Mouse (Mus musculus): ENCODE measurements around the gene Mthfs.
"Not testable (repeated sequence)": the region's sequence is repeated elsewhere in the genome, so short reads cannot be mapped to it uniquely, and the experiment has no call there.

Gene Mthfs

DNA sequence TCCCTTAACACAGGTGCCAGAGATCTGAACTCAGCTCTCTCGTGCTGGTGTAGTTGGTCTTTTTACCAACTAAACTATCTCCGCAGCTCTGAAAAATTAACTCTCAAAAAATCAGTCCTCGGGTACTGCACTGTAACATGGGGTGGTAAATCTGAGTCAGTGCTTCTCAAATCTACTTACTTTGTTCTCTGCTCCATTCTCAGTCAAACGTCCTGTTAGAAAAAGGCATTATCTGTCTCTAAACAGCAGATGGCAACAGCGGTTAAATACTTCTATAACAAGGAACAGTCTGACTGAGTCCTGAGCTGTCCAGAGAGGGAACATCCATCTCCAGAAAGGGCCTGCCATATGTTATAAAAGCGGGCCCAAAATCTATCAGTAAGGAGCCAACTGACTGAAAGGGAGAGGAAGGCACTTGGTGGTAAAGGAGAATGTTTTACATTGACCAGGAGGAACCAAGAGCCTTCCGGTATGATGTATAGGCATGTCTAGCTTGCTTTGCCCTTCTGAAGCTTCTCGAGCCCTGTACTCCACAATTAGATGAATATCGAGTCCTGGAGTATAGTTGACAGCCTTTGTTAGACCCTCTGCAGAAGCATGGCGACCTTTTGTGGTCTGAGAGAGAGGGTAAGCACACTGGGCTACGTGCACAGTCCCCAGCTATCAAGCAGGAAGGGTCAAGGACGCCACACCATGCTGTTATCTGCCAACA lies at the start of gene Mthfs:
Gene Mthfs (plus strand): TSS at position 324 of the 712 bp plus-strand sequence.
- in situ Hi-C loops (cut with MboI, MseI): loop anchor here (25.0 kb wide), 1 partner anchor 877 kb away; no protein-coding TSS in a partner anchor

DNA sequence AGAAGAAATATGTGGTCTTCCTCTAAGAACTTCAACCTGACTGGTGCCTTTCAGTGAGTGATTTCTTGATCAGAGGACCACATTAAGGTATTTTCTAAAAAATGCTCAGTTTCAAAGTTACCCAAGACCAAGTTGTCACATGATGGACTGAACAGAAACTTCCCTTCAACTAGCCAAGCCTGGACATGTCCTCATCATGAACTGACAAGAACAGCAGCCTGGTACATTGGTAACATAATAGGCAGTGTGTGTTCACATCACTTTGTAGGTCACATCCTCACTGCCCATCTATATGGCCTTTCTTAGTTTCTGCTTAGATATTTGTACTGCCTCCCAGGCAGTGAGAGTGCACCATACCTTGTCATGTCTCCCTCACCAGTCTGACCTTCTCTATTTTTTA lies 37.9 kb upstream of the Mthfs start:
- in situ Hi-C loops (cut with MboI, MseI): loop anchor here (5.0 to 10.0 kb wide), 2 partner anchors 240 to 502 kb away; no protein-coding TSS in a partner anchor

DNA sequence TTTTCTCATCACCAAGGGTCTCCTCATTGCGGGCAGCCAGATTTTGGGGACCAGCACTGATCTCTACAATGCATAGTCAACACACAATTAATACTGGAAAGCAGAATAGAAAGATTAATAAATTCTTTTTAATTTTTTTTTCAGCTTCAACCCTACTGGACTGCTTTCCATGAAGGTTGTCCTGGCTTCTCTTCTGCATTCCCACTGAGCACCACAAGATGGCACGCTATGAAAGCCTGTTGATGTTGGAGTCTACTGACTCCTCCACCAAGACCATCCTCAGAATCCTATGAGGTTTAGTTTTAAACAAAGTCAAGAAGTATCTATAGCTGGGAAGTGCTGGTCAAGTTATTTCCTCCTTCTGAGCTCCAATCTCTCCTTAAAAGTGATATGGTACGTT lies 31.6 kb upstream of the Mthfs start:
- in situ Hi-C loops (cut with MboI, MseI): loop anchor here (10.0 kb wide), 1 partner anchor 496 kb away; no protein-coding TSS in a partner anchor

DNA sequence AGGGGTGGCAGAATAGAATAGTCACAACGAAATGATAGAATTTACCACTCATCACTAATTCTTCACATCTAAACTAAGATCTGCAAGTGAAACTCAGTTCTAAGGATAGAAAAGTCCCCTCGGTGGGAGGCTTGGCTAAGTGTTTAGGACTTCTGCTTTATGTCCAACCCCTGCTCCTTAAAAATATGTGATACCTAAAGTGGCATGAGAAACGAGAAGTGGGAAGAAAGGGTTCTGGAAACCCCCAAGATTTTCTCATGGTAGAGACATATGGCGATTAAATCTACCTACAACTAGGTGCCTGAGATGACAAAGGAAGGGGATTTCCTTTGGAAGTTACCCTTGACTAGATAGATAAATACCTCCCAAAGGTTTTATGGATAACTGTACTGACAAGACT lies 31.0 kb upstream of the Mthfs start:
- in situ Hi-C loops (cut with MboI, MseI): loop anchor here (10.0 kb wide), 1 partner anchor 495 kb away; no protein-coding TSS in a partner anchor

DNA sequence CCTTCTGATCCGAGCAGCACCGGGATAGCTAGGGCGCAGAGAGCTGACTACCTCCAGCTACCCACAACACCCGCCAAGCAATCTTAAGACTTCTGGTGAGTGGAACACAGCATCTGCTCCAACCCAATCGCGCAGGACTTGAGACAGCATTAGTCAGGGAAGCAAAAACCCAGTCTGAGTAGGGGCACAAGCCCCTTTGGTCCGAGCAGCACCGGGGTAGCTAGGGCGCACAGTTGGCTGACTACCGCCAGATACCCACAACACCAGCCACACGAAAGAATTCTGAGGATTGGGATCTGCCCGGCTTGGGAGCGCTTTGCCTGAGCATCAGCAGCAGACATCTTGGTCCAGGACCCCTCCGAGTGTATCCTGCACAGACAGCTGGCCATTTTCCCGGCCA lies 23.5 kb upstream of the Mthfs start:
- in situ Hi-C loops (cut with MboI, MseI): not testable (repeated sequence)

DNA sequence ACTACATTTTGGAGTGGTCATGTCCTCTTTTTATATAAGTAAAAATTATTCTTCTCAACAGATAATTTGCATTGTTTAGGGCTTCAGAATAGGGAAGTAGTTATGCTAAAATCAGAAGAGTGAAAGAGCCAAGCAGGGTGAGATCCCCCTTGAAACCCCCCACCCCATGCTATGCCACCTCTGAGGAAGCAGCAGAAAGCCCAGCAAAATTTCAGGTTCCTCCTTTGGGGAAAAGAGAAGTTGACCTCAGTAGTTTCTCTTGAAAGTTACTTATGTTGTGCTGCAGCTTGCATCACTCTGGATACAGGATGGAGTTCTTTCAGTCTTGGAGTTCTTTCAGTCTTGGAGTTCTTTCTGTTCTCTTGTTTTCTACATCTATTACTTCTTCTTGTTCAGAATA lies 15.0 kb upstream of the Mthfs start:
- in situ Hi-C loops (cut with MboI, MseI): loop anchor here (5.0 kb wide), 1 partner anchor 243 kb away; no protein-coding TSS in a partner anchor

DNA sequence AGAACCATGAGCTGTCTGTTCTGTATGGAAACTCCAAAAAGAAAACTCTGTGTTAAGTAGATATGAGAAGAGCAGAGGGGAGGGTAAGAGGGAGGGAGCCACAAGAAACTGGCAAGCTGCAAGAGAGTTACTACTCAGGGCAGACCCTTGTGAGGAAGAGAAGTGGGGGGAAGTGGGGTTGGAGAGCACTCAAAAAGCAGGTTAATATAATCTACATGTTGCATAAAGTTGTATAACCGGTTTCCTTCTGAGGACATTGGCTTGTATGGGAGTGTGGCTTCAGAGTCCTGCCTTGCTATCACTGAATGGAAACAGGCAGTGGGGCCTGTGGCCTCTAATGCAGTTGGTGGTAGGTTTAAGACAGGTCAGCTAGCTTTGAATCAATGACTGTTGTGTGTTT lies 13.0 kb upstream of the Mthfs start:
- in situ Hi-C loops (cut with MboI, MseI): loop anchor here (5.0 kb wide), 1 partner anchor 245 kb away; no protein-coding TSS in a partner anchor

DNA sequence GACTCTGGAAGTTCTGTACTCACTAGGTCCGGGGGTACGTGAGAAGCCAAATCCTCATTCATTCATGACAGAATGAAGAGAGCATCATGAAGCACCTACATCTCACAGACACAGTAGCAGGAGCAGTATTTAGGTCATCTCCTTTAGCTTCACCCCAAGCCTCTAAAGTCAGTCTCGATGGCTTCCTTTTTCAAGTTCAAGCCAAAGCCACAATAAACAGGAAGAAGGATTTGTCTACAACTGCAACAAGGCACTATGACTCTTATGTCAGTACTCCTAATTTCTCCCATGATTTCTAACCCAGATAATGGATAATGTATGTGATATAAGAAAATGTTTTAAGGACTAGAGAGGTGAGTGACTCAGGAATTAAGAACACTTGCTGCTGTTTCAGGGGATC lies 12.1 kb upstream of the Mthfs start:
- in situ Hi-C loops (cut with MboI, MseI): loop anchor here (5.0 kb wide), 1 partner anchor 246 kb away; no protein-coding TSS in a partner anchor

DNA sequence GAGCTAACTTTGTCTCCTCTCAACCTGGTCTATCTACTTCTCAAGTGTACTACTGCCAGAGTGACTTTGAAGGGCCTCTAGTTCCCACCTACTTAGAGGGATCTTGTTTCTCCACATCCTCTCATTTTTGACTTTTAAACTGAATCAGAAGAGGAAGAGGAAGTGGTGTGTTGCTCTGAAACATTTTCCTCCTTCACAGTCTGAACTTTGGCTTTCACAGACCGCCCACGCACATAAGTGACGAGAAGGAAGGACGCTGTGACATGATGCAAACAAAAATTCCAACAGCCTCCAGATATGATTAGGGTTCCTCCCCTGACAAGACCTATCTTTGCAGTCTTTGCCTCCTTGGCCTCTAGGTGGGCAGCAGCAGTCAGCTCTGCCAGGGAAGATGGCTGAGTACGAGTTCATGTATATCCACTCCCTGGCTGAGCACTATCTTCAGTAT lies 11.5 kb upstream of the Mthfs start, which contains the start of the genes Bcl2a1b and Gm29094:
Gene Bcl2a1b (plus strand): TSS at position 241 of the 448 bp plus-strand sequence.
Gene Gm29094 (plus strand): TSS at position 411 of the 448 bp plus-strand sequence.
- in situ Hi-C loops (cut with MboI, MseI): loop anchor here (5.0 kb wide), 1 partner anchor 247 kb away; no protein-coding TSS in a partner anchor

DNA sequence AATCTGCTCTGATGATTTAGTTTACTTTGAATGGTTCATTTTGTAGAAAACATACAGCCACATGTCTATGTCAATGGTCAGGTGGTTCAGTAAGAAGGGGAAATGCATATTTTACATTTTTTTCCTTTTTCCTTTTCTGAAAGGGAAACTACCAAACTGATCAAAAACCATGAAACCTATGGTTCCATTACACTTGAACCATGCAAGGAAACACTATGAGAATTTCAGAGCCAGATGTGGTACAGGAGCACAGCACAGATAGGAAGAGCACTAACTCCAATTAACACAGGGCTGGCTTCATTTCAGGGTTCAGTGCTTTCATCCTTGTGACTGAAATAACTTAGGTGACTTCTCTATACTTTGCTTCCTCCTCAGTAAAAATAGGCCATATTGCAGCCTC lies 8.2 kb upstream of the Mthfs start:
- in situ Hi-C loops (cut with MboI, MseI): loop anchor here (25.0 kb wide), 1 partner anchor 885 kb away; no protein-coding TSS in a partner anchor

DNA sequence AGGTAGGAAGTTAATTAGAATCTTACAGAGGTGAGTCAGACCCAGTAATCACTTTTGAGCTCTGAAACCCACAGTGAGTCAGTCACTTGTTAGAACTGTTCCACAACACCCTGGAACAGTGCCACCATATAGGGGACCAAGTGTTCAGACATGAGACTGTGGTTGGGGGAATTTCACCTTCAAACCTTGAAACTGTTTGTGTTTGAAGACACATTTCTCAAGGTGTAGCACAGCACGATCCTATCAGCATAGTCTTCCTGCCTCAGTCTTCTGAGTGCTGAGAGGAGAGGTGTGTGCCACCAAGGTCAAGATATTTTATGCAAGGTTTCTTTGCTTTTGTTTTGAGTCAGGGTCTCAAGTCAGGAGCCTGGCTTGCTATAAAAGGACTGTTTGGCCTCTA lies 1.5 kb upstream of the Mthfs start:
- in situ Hi-C loops (cut with MboI, MseI): loop anchor here (25.0 kb wide), 1 partner anchor 878 kb away; no protein-coding TSS in a partner anchor

DNA sequence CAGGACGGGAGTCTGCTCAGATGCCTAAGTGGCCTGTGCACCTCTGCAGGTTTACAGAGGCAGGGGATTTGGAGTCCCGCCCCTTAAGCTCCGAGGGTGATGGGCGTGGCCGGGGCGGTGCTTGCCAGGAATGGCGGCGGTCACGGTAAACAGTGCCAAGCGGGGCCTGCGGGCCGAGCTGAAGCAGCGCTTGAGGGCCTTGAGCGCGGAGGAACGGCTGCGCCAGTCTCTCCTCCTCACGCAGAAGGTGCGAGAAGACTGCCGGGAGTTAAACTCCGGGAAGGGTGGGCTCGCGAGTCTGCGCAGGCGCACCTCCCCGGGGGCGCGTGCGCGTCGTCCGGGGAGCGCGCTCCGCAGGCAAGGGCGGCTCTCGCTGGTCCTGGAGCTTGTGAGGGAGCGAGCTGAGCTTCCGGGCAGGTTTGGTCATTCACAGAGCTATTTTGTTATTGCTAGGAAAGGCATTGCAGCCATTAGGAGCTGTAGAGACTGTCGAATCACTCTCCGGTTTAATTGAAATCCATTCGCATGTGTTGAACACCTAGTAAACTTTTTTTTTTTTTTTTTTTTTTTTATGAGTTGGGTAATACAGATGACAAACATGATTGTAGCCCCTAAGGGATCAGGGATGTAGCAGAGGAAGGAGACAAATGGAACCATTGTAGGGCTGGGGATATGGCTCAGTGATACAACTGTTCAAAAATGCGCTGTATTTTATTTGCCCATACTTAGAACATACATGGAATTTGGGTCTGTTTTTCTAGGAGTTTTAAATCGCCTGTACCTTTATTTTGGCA lies 786 bp downstream of the Mthfs start:
- in situ Hi-C loops (cut with MboI, MseI): loop anchor here (25.0 kb wide), 1 partner anchor 876 kb away; no protein-coding TSS in a partner anchor

DNA sequence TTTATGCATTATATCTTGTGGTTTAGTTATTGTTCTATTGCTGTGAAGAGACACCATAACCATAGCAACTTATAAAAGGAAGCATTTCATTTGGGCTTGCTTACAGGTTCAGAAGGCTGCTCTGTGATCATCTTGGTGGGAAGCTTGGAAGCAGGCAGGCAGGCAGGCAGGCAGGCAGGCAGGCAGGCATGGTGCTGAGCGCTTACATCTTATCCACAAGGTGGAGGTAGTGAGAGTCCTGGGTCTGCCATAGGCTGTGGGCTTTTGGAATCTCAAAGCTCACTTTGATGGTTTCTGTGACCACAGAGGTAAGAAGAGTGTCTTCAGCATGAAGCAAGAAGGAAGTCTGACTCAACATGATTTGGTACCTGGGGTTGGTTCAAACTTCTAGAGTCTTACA lies 2.0 kb downstream of the Mthfs start:
- in situ Hi-C loops (cut with MboI, MseI): loop anchor here (25.0 kb wide), 1 partner anchor 875 kb away; no protein-coding TSS in a partner anchor

DNA sequence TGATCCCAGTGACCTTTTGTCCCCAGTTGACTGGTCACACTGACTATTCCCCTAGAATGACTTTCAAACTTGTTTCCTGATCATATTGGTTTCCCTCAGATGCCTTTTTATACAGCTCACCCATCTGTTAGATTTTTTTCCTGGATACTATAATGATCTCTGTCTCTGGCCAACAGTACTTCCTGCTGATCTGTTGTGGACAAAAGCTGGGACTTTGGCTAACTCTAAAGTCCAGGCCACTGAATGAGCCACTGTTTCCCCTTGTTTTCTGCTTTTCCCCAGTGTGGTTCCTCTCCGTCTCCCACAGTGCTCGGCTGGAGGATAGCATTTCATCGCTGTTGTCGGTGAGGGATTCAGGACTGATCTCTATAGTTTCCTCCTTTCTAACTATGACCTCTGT lies 7.7 kb downstream of the Mthfs start:
- in situ Hi-C loops (cut with MboI, MseI): loop anchor here (5.0 to 25.0 kb wide), 2 partner anchors 506 to 869 kb away; no protein-coding TSS in a partner anchor

DNA sequence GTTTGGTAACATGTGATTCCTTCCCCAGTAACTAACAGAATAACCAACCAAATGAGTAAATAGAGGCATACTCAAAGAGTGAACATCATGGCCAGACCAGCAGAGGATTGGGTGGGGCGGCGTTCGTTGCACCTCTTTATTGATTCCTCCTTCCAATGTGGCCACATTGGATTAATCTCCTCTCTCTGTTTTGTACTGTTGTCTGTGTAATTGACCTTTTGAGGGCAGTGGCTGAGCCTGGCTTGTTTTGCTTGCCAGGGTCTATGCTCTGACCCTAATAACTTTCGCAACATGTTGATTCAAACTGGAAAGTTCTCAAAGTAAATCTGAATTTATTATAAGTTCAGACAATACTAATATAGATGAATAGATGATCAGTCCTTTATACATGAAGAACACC lies 9.2 kb downstream of the Mthfs start:
- in situ Hi-C loops (cut with MboI, MseI): loop anchor here (5.0 to 25.0 kb wide), 2 partner anchors 507 to 868 kb away; no protein-coding TSS in a partner anchor

DNA sequence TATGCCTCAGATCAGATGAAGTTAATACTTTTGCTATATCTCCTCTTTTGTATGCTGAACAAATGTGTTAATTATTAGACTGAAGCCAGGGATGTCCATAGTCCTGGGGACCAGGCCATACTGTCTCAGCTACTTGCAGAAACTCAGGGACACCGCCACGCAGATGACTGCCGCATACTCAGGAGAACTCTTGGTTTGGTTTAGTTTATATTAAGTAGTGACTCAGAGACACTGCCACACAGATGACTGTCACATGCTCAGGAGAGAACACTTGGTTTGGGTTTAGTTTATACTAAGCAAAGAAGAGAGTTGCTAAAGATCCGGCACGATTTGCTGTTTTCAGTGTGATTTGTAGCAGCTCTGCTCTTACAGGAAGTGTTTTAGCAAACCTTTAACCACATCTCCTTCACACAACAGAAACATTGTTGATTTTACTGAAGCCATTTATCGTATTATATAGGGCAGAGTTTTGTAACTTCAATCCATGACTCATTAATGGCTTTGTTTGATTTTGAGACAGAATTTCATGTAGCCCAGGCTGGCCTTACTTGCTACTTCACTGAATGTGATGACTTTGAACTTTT lies 10.3 kb downstream of the Mthfs start:
- in situ Hi-C loops (cut with MboI, MseI): loop anchor here (25.0 kb wide), 1 partner anchor 867 kb away; no protein-coding TSS in a partner anchor

DNA sequence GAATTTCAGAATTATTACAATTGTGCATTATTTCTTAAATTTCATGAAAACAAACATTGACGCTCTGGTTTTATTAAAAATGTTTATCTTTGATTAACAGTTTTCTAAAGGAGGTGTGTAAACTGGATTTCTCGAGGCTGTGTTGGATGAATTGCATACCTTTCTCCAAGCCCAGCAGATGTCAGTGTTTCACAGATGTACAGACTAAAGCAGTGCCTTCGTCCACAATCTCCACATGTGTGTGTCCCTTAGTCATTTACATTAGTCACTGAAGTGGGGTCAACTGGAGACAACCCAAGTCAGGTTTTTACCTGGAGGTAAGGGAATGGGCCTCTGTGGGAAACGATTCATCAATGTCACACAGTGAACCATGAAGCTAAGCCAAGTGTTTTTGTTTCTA lies 15.6 kb downstream of the Mthfs start:
- in situ Hi-C loops (cut with MboI, MseI): no loop called here

DNA sequence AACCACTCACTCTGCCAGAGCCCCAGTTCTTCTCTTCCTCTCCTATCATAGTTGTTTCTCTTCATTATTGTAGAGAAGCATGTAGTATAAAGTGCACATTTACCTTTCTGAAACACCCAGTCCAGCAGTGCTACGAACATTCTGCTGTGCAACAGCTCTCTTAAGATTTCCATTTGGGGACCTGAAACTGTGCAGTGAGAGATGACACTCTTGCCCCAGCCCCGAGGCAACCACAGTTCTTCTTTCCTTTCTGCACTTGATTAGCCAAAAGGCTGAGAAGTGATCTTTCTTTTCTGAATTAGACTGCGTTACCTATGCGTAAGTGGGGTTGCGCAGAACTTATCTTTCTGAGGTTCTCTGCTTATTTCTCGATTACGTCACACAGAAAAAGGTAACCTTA lies 17.6 kb downstream of the Mthfs start:
- in situ Hi-C loops (cut with MboI, MseI): no loop called here

DNA sequence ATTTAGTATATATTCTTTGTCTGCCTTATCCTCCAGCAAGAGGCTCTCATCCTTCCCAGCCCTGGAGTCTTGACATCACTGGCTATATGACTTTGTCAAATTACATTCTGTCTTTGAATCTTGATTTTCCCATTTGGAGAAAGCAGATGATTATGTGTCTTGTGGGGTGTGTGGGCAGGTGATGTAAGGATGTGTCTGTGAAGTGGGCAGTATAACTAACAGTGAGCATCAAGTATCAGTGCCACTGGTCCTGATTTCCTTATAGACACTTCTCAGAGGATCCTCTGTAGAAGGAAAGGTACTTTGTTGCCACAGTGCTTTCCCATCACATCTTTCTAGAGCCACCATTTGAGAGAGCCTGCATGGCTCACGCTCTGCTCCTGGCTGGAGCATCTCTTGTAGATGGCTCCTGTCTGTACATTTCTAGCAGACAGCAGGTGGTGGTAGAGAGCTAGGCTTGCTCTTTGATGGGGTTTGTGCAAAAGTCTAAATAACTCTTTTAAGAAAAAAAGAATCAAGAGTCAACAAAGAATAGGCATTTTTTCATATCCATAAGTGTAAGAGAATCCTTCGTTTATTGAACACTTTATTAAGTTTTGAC lies 20.5 kb downstream of the Mthfs start:
- in situ Hi-C loops (cut with MboI, MseI): not testable (repeated sequence)

DNA sequence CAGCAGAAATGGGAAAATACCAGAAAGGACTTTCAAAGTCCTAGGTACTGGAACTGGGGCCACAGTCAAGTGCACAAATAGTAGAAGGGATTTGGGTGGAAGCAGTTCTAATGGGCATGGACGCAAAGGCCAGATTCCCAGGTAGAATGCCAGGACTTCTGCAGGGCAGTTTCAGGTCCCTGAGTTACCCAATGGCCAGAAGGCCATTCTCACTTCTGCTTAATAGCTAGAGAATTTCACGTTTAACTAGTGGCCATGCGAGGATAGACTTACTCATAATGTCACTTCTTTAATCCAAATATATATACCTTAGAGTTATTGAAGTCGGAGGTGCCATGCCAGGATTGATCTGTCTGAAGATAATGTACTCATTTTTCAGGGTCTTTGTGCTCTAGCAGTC lies 26.7 kb downstream of the Mthfs start:
- in situ Hi-C loops (cut with MboI, MseI): not testable (repeated sequence)

DNA sequence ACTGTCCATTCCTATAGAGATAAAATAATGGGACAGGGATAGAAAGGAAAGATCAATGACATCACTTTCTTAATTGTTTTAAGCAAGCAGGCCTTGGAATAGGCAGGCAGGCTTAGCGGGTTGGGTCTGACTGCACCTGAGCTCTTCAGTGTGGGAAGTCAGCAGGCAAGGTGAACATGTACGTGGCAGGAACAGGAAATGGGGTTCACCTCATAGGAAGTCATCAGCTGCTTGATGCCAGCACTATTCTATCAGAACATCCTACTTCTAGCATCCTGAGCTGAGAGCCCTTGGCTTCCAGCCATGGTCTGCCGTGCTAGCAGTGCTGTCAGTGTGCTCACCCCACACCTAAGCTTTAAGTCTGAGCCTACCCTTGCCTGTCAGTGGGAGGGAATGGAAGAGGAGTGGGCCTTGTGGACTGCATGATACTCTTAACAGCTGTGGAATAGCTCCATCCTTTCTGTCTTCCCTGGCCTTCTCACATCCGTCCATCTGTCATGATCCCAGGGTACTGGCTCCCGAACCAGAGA lies 28.6 kb downstream of the Mthfs start:
- in situ Hi-C loops (cut with MboI, MseI): not testable (repeated sequence)

Measured in T-helper 2 cell (primary cell).